8 mouse cellular contexts compared by ENCODE assay signal in the genomic region with DNA sequence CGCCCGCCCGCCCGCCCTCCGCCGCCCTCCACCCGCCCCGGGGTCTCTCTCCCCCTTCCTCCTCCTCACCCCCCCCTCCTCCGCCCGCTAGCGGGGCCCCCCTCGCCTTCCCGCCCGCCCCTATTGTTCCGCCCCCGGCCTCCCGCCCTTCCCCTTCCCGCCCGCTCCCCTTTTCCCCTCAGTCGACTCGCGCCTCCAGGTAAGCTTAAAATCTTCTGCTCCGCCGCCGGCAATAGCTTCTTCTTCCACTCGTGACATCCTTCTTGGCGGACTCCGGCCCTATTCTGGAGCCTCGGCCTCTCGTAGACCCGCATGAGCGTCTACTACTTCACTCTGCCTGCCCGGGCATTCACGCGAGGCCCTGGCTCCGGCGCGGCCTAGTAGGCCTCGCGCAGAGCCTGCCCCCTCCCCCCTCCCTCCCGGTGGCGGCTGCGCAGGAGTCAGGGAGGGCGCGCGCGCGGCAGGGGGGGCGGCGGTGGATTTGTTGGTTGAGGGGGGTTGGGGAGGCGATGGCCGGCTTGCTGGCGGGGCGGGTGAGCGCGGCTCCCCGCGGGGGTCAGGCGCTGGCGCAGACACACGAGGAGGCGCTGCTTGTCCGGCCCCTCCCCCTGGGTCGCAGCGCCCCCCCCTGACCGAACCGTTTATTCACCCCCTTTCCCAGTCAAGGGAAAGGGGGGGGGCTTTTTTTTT. TPM values are rescaled to one million over a fixed set of nuclear protein-coding genes. Genes with fewer than 3 reads are reported as not detected.
DNase-seq lines count a peak whose midpoint lies in the region; ATAC-seq lines count a peak whose summit lies in the region.

No protein-coding gene starts in this region.

- DNase-seq in adrenal gland, adult 18-20 months (ENCODE audit: low spot score in 2 of 2): peak; percentile 73 to 77
- peak; percentile 91 for DNase-seq in embryo, embryonic 11 days
- DNase-seq in gastrocnemius, postnatal 36 days: peak; percentile 78 to 81
- DNase-seq in left cerebral cortex, postnatal 25 days (ENCODE audit: low spot score in 2 of 2): peak; percentile 79 to 80
- DNase-seq in right cerebral cortex, postnatal 14 days: peak; percentile 82
- DNase-seq in urinary bladder, postnatal 14 days (ENCODE audit: low spot score): peak; percentile 78

- peak; percentile 66 for ATAC-seq in intestine, embryonic 16.5 days
- peak; percentile 39 for ATAC-seq in megakaryocyte-erythroid progenitor cell, adult 5-6 weeks (replicated peaks; ENCODE audit: low FRiP score, low TSS enrichment, poor library complexity, severe bottlenecking)

- intact Hi-C loops in gastrocnemius, postnatal 36 days (cut with DNase I): no loop called here
- intact Hi-C loops in left cerebral cortex, postnatal 25 days (cut with DNase I): loop anchor here (1.0 kb wide), 1 partner anchor 48 kb away; a partner anchor contains a TSS

- no peaks in the 10 kb centered on the region for H3K27me3 ChIP-seq in intestine, embryonic 16.5 days (replicated peaks; ENCODE audit: control insufficient read depth, insufficient read depth, low read length)

- H3K9me3 ChIP-seq in intestine, embryonic 16.5 days (ENCODE audit: control insufficient read depth, low read length): peaks cover 3% of the 10 kb centered on the region; the same call in 1 of the 2 replicates

- peak overlapping the region; percentile 65 for H3K4me3 ChIP-seq in intestine, embryonic 16.5 days (ENCODE audit: low read length)

- H3K9ac ChIP-seq in intestine, embryonic 16.5 days (ENCODE audit: low read depth, low read length): peak overlapping the region; percentile 86

- H3K4me2 ChIP-seq in intestine, embryonic 16.5 days (ENCODE audit: low read depth, low read length): peak overlapping the region; percentile 60; the same call in 1 of the 2 replicates

- peaks cover 7% of the 10 kb centered on the region for H3K36me3 ChIP-seq in intestine, embryonic 16.5 days (ENCODE audit: control insufficient read depth, insufficient read depth, low read length)

- H3K4me1 ChIP-seq in intestine, embryonic 16.5 days (ENCODE audit: control insufficient read depth, insufficient read depth, low read length): peaks cover 3% of the 10 kb centered on the region

- WGBS in intestine, embryonic 16.5 days: under 1% methylated on average over 44 of the region's 67 CpGs

- H3K27ac ChIP-seq in intestine, embryonic 16.5 days (ENCODE audit: low read length): peak overlapping the region; percentile 97

RNA-seq across cellular contexts. Expression of a gene that starts 0.4 kb away (rescaled TPM):
- total RNA-seq in adrenal gland, adult 18-20 months (2021): 100 to 1,000 TPM; 628 to 756 TPM
- total RNA-seq in gastrocnemius, postnatal 36 days (2021): 100 to 1,000 TPM; 350 to 411 TPM
- 138 and 152 TPM in 2 replicates for polyA plus RNA-seq in intestine, embryonic 16.5 days (2015; fragmentation: Nextera tagmentation; extraction: Ambion mirVana)
- total RNA-seq in left cerebral cortex, postnatal 25 days (2021): 100 to 1,000 TPM; 464 to 469 TPM
- 749 and 832 TPM in 2 replicates for total RNA-seq in megakaryocyte-erythroid progenitor cell, adult 5-6 weeks (2014; fragmentation: Nextera tagmentation)
- total RNA-seq in megakaryocyte-erythroid progenitor cell, adult 5-6 weeks (2017): 152 and 207 TPM in 2 replicates

RNA-seq across cellular contexts. Expression of a gene that starts 11.9 kb away (rescaled TPM):
- total RNA-seq in adrenal gland, adult 18-20 months (2021): 100 to 1,000 TPM in 1 of 2 experiments, 10 to 100 TPM in 1; 86.2 to 148 TPM
- total RNA-seq in gastrocnemius, postnatal 36 days (2021): 10 to 100 TPM; 13.4 to 13.7 TPM
- 173 and 182 TPM in 2 replicates for polyA plus RNA-seq in intestine, embryonic 16.5 days (2015; fragmentation: Nextera tagmentation; extraction: Ambion mirVana)
- total RNA-seq in left cerebral cortex, postnatal 25 days (2021): 10 to 100 TPM; 35.8 to 42.0 TPM
- 61.5 and 97.6 TPM in 2 replicates for total RNA-seq in megakaryocyte-erythroid progenitor cell, adult 5-6 weeks (2014; fragmentation: Nextera tagmentation)
- 50.3 and 54.5 TPM in 2 replicates for total RNA-seq in megakaryocyte-erythroid progenitor cell, adult 5-6 weeks (2017)

RNA-seq across cellular contexts. Expression of a gene that starts 25.6 kb away (rescaled TPM):
- 1 to 10 TPM; 1.5 to 2.0 TPM for total RNA-seq in adrenal gland, adult 18-20 months (2021)
- 1 to 10 TPM; 9.1 to 10.0 TPM for total RNA-seq in gastrocnemius, postnatal 36 days (2021)
- polyA plus RNA-seq in intestine, embryonic 16.5 days (2015; fragmentation: Nextera tagmentation; extraction: Ambion mirVana): 0.75 and 0.88 TPM in 2 replicates
- total RNA-seq in left cerebral cortex, postnatal 25 days (2021): 1 to 10 TPM in 1 of 2 experiments, under 1 TPM in 1; 0.62 to 2.4 TPM
- total RNA-seq in megakaryocyte-erythroid progenitor cell, adult 5-6 weeks (2014; fragmentation: Nextera tagmentation): not detected in 2 replicates
- total RNA-seq in megakaryocyte-erythroid progenitor cell, adult 5-6 weeks (2017): not detected in 2 replicates

RNA-seq across cellular contexts. Expression of a gene that starts 32.8 kb away (rescaled TPM):
- total RNA-seq in adrenal gland, adult 18-20 months (2021): not detected
- not detected for total RNA-seq in gastrocnemius, postnatal 36 days (2021)
- polyA plus RNA-seq in intestine, embryonic 16.5 days (2015; fragmentation: Nextera tagmentation; extraction: Ambion mirVana): 5.5 TPM in 1 of 2 replicates, not detected in the other
- not detected for total RNA-seq in left cerebral cortex, postnatal 25 days (2021)
- total RNA-seq in megakaryocyte-erythroid progenitor cell, adult 5-6 weeks (2014; fragmentation: Nextera tagmentation): not detected in 2 replicates
- not detected in 2 replicates for total RNA-seq in megakaryocyte-erythroid progenitor cell, adult 5-6 weeks (2017)

RNA-seq across cellular contexts. Expression of a gene that starts 46.1 kb away (rescaled TPM):
- total RNA-seq in adrenal gland, adult 18-20 months (2021): 1 to 10 TPM; 5.8 to 7.6 TPM
- 1 to 10 TPM; 1.6 to 1.9 TPM for total RNA-seq in gastrocnemius, postnatal 36 days (2021)
- polyA plus RNA-seq in intestine, embryonic 16.5 days (2015; fragmentation: Nextera tagmentation; extraction: Ambion mirVana): 9.2 TPM in 2 replicates
- total RNA-seq in left cerebral cortex, postnatal 25 days (2021): 10 to 100 TPM; 93.6 to 96.2 TPM
- total RNA-seq in megakaryocyte-erythroid progenitor cell, adult 5-6 weeks (2014; fragmentation: Nextera tagmentation): 0.39 TPM in 1 of 2 replicates, not detected in the other
- total RNA-seq in megakaryocyte-erythroid progenitor cell, adult 5-6 weeks (2017): 0.14 and 0.15 TPM in 2 replicates

Comparison
In these comparisons a context has a peak if more than half of its experiments do, and no peak if none do; other contexts are left out.
1. Peak in every context shown above with its lines: DNase-seq, ATAC-seq, H3K4me3 ChIP-seq and H3K27ac ChIP-seq.